Mouse (Mus musculus): ENCODE results near the gene Wdr62. TPM values are rescaled to one million over a fixed set of nuclear protein-coding genes. Genes with fewer than 3 reads are reported as not detected.

Wdr62 gene
- polyA plus RNA-seq, 1 experiment from 2014 or later, result 11.5 TPM

DNA sequence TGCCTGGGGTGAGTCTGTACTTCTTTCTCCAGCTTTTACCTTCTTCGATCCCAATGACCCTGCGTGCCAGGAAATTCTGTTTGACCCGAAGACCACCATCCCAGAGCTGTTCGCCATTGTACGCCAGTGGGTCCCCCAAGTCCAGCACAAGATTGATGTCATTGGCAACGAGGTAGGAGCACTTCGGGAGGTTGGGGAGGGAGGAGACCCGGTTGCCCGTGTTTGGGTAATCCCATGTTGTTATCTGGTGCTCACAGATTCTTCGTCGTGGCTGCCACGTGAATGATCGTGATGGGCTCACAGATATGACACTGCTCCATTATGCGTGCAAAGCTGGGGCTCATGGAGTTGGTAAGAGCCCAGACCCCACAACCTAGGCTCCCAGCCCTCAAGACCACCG, 16.6 kb upstream of the Wdr62 start:
- H3K27ac ChIP-seq, result no peak overlapping the region
- 60% methylated on average over 15 of the region's 15 CpGs for WGBS (ENCODE audit: insufficient replicate concordance)
- H3K9me3 ChIP-seq (replicated peaks), result no peaks in the 10 kb centered on the region
- no peak for ATAC-seq
- H3K4me3 ChIP-seq, result no peak overlapping the region
- H3K27me3 ChIP-seq (replicated peaks), result peaks cover 6% of the 10 kb centered on the region
- 0 out of 2 replicates have a peak, but pooled peaks cover 5% of the 10 kb centered on the region for H3K4me1 ChIP-seq
- H3K4me2 ChIP-seq, result no peak overlapping the region
- H3K36me3 ChIP-seq, result no peaks in the 10 kb centered on the region
- H3K9ac ChIP-seq, result no peak overlapping the region

DNA sequence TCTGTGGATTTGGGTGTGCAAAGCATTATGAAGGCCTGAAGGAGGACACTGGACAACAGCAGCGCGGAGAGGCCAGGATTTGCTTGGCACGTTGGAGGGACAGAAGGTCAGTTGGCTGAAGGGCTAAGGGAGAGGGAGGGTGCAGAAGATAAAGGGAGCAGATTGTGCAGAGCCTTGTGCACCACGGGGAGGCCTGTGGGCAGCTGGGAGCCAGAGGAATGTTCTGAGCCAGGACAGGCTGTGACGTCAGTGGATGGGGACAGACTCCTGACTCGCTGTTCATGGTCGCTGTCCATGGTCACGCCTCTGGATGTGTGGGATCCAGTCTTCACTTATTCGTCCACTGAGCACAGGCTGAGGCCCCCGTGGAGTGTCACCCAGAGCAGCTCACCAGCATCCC, 14.9 kb upstream of the Wdr62 start:
- no peaks in the 10 kb centered on the region for H3K36me3 ChIP-seq
- no peak overlapping the region for H3K4me3 ChIP-seq
- H3K27me3 ChIP-seq (replicated peaks), result peaks cover 20% of the 10 kb centered on the region
- 0 out of 2 replicates have a peak, but pooled peaks cover 5% of the 10 kb centered on the region for H3K4me1 ChIP-seq
- no peak overlapping the region for H3K4me2 ChIP-seq
- WGBS (ENCODE audit: insufficient replicate concordance), result 44% methylated on average over 10 of the region's 10 CpGs
- no peak overlapping the region for H3K9ac ChIP-seq
- no peak for ATAC-seq
- H3K27ac ChIP-seq, result no peak overlapping the region
- H3K9me3 ChIP-seq (replicated peaks), result no peaks in the 10 kb centered on the region

DNA sequence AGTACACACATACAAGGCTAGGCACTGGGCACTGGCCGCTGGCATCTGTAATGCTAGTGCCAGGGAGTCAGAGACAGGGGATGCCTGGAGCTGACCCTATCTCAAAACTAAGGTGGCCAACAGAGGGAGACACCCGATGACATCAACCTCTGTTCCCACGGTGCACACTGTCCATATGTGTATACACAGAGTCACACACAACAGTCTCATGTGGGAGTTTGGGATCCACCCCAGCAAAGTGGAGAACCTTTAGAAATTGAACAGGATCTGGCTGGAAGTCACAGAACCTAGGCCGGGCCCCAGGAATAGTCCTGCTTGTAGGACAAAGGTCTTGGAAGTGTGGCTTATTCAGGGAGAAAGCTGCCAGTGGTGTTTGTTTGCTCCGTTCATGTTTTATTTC, 14.1 kb upstream of the Wdr62 start:
- Histone ChIP-seq H3K9ac (no peak overlapping the region), H3K36me3 (no peaks in the 10 kb centered on the region), H3K27ac (no peak overlapping the region), H3K4me3 (no peak overlapping the region), H3K27me3 (replicated peaks) (peaks cover 28% of the 10 kb centered on the region), H3K9me3 (replicated peaks) (no peaks in the 10 kb centered on the region), H3K4me2 (no peak overlapping the region), H3K4me1 (0 out of 2 replicates have a peak, but pooled peaks cover 5% of the 10 kb centered on the region)
- WGBS (ENCODE audit: insufficient replicate concordance), result 72% methylated on average over 5 of the region's 5 CpGs
- no peak for ATAC-seq

DNA sequence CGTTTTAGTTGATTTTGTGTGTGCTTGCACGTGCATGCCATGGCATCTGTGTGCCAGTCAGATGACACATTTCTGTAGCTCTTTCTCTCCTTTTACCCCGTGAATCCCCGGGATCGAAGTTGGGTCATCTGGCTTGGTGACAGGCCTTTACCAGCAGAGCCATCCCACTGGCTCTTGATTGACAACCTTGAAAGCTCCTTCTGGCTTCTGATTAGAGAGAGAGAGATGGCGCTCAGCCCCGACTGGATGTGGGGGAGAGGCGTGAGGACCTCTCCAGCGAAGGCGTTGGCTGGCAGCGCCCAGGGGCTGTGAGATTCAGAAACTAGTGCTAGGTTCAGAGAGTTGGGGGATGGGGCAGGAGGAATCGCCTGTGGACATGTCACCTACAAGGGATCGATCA, 13.6 kb upstream of the Wdr62 start:
- ATAC-seq, result no peak
- H3K27me3 ChIP-seq (replicated peaks), result peaks cover 33% of the 10 kb centered on the region
- H3K36me3 ChIP-seq, result no peaks in the 10 kb centered on the region
- no peak overlapping the region for H3K27ac ChIP-seq
- 0 out of 2 replicates have a peak, but pooled peaks cover 5% of the 10 kb centered on the region for H3K4me1 ChIP-seq
- no peak overlapping the region for H3K4me2 ChIP-seq
- no peaks in the 10 kb centered on the region for H3K9me3 ChIP-seq (replicated peaks)
- H3K9ac ChIP-seq, result no peak overlapping the region
- WGBS (ENCODE audit: insufficient replicate concordance), result 68% methylated on average over 13 of the region's 13 CpGs
- H3K4me3 ChIP-seq, result no peak overlapping the region

DNA sequence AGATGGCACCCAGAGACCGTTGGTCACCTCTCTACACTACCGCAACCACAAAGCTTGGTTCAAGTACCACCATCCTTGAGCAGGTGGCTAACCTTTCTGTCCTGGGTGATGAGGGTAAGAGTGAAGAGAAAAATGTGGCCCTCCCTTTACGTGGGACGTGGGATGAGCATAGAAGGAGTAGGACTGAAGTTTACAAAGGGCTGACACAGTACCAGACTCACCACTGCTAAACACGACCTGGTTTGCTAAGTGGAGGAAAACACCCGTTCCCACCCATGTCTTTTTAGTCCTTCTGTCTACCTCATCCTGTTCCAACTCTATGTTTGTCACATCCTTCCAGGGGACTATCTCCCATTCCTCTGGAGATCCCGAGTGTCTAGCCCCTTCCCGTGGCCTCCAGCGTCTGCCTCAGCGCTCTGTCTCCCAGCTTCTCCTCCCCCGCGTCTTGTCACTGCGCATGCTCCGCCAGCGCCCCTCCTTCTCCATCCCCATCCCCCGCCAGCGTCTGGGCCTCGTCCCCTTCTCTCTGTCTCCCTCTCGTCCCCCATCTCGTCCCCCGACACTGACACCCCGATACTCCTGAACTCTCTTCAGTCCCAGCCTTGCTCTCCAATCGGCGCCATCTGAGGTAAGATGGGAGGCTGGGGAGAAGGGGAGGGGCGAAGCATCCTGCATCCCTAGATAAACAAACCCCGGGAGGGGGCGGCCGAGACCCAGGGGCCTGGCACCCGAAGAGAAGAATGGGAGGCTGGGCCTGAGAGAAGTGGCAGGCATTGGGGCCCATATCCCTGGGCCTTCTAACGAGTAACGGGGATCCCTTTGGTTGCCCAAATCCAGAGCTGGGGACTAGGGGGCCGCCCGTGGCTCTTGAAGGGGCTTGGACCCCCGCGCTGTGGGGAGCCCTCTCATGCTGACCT, 11.3 kb upstream of the Wdr62 start, which contains the start of gene Clip3:
Gene Clip3 (plus strand): TSS at position 514 of the 917 bp plus-strand sequence.
- H3K4me1 ChIP-seq, result no peaks in the 10 kb centered on the region
- WGBS (ENCODE audit: insufficient replicate concordance), result 12% methylated on average over 35 of the region's 35 CpGs
- peak within 1 kb of the TSS; percentile 39 for H3K4me2 ChIP-seq
- H3K9me3 ChIP-seq (replicated peaks), result no peaks in the 10 kb centered on the region
- H3K36me3 ChIP-seq, result no peaks in the 10 kb centered on the region
- H3K27me3 ChIP-seq (replicated peaks), result peaks cover 50% of the 10 kb centered on the region
- peak within 1 kb of the TSS; percentile 41 for H3K4me3 ChIP-seq
- peak within 1 kb of the TSS; percentile 45 for H3K9ac ChIP-seq
- no peak within 1 kb of the TSS for H3K27ac ChIP-seq
- ATAC-seq, result 0 out of 2 replicates have a peak, but pooled peaks have one; percentile 8

DNA sequence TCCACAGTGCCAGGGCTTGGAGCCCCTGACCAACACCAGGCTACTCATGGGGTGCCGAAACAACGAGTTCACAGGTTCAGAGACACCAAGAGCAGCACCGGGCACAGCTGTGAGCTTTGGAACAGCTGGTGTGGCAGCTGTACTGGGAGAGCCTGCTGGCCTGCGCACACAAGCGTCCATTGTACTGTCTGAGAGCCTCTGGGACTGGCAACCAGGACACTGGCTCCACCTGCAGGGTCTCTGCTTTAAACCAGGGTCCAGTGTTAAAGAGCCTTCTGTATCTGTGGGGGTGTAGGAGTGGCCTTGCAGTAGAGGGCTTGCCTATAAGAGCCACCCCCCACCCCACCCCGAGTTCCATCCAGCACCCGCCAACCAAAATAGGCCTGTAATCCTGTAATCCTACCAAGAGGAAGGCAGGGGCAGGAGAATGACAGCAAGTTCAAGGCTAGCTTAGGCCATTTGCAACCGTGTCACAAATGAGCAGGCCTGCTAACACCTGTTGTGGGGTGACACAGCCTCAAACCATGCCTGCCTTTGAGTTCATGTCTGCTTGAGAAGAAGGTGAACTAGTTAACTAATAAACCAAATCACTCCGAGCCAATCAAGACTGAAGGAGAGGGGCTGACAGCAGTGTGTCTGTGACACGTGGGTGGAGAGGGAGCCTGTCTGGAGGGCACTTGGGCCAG, 9.6 kb upstream of the Wdr62 start:
- Histone ChIP-seq H3K27me3 (replicated peaks) (peaks cover 63% of the 10 kb centered on the region), H3K27ac (no peak overlapping the region), H3K4me2 (no peak overlapping the region), H3K9ac (no peak overlapping the region), H3K36me3 (no peaks in the 10 kb centered on the region), H3K4me3 (no peak overlapping the region), H3K4me1 (no peaks in the 10 kb centered on the region), H3K9me3 (replicated peaks) (no peaks in the 10 kb centered on the region)
- 47% methylated on average over 10 of the region's 10 CpGs for WGBS (ENCODE audit: insufficient replicate concordance)
- no peak for ATAC-seq

DNA sequence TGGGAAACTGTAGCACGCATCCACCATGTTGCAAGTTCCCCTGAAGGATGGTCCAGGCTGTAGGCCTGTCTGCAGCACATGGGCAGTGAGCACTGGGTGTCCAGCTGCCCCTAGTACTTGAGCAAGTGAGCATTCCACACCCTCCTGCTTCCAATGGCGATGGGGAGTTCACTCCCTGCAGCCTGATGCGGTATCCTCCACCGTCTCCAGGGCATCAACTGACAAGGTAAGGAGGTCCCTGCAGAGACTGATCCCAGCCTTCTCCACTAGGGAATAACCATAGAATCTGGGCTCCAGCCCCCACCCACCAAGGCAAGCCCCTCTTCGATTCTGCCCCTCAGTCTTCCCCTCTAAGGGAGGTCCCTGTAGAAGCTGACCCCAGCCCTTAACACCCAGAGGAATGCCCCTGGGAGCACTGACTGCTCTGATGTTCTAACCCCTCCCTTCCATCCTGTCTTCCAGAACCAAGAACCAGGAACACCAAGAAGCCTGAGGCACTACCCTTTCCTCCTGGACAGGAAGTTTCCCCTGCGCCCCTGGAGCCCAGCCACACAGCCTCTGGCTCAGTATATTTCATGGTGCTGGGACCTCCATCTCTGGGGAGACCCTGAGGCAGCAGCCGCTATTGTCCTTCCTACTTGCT, 9.0 kb upstream of the Wdr62 start:
- Histone ChIP-seq H3K27ac (no peak overlapping the region), H3K27me3 (replicated peaks) (peaks cover 63% of the 10 kb centered on the region), H3K4me2 (no peak overlapping the region), H3K9me3 (replicated peaks) (no peaks in the 10 kb centered on the region), H3K36me3 (no peaks in the 10 kb centered on the region), H3K4me3 (no peak overlapping the region), H3K4me1 (no peaks in the 10 kb centered on the region), H3K9ac (no peak overlapping the region)
- 53% methylated on average over 7 of the region's 7 CpGs for whole genome bisulfite sequencing (ENCODE audit: insufficient replicate concordance)
- ATAC-seq, result no peak

DNA sequence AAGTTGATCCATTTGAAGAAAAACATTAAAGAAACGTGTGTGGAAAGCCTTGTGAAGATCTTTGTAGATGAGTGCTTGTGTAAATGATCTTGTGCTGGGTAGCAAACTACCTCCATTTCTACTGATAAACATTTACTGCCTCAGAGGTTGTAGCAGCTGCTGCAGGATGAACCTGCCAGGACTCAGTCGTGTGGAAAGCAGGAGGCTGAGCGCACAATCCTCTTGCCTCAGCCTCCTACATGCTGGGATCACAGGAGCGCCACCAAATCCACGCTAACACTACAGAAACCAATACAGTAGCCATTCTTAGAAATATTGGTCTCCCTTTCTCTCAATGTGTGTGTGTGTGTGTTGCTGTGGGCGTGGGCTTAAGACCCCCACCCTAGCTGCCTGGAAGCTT, 7.8 kb upstream of the Wdr62 start:
- Histone ChIP-seq H3K4me1 (no peaks in the 10 kb centered on the region), H3K4me3 (no peak overlapping the region), H3K27me3 (replicated peaks) (peaks cover 63% of the 10 kb centered on the region), H3K4me2 (no peak overlapping the region), H3K9ac (no peak overlapping the region), H3K36me3 (no peaks in the 10 kb centered on the region), H3K9me3 (replicated peaks) (no peaks in the 10 kb centered on the region), H3K27ac (no peak overlapping the region)
- WGBS (ENCODE audit: insufficient replicate concordance), result 50% methylated on average over 6 of the region's 6 CpGs
- no peak for ATAC-seq

DNA sequence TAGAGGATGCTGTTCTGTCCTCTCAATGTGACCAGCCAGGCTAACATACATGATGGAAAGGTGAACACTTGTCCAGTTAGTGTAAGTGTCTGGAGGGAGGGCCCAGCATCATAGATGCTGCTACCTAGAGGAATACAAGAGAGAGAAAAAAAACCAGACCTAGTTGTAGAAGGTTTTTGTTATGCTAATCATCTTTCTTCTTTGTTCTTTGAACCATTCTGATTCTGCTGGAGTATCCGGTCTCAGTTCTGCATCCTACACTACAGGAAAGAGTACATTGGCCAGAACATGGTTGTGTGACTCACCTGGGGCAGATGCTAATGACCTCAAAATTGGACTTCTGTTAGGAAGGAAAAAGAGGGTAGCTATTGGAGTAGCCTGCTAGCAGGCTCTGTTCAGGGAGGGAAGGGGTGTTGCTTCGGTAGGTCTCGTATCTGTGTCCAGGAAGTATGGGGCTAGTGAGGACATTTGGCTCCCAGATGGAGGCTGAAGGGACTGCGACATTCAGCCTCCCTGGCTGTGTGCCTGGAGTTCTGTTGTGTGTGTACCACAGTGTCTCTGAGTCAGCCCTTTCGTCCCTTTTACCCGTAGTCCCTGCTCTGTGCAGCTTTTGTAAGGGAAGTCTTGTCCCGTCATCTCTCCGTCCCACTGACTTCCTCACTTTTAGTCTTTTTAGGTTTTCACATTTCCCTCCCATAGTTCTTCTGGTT, 6.6 kb upstream of the Wdr62 start:
- H3K9me3 ChIP-seq (replicated peaks), result no peaks in the 10 kb centered on the region
- H3K4me1 ChIP-seq, result no peaks in the 10 kb centered on the region
- H3K4me2 ChIP-seq, result no peak overlapping the region
- H3K27me3 ChIP-seq (replicated peaks), result peaks cover 57% of the 10 kb centered on the region
- no peak overlapping the region for H3K4me3 ChIP-seq
- H3K9ac ChIP-seq, result no peak overlapping the region
- no peak for ATAC-seq
- no peak overlapping the region for H3K27ac ChIP-seq
- H3K36me3 ChIP-seq, result no peaks in the 10 kb centered on the region
- 57% methylated on average over 8 of the region's 8 CpGs for WGBS (ENCODE audit: insufficient replicate concordance)

DNA sequence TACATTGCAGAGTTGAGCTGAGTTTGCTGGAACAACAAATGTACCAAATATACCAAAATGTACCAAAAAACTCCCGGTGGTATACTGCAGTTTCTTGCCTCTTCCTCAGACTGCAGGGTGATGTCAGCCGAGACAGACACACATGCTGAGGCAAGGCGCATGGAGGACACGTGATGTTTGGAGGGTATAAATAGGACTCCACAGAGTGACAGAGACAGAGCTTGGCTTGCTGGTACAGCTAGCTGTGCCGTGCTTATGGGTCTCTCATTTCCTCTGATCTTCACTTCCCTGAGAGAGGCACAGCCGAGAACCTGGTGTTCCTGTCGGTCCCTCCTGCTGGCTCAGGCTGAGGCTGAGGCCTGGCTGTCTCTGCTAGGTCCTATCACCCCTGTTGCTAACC, 2.5 kb upstream of the Wdr62 start:
- H3K27me3 ChIP-seq (replicated peaks), result peaks cover 23% of the 10 kb centered on the region
- H3K4me2 ChIP-seq, result no peak overlapping the region
- no peak overlapping the region for H3K9ac ChIP-seq
- no peaks in the 10 kb centered on the region for H3K9me3 ChIP-seq (replicated peaks)
- no peak overlapping the region for H3K27ac ChIP-seq
- no peak for ATAC-seq
- peaks cover 33% of the 10 kb centered on the region for H3K4me1 ChIP-seq
- H3K36me3 ChIP-seq, result no peaks in the 10 kb centered on the region
- WGBS (ENCODE audit: insufficient replicate concordance), result 63% methylated on average over 7 of the region's 7 CpGs
- H3K4me3 ChIP-seq, result no peak overlapping the region

DNA sequence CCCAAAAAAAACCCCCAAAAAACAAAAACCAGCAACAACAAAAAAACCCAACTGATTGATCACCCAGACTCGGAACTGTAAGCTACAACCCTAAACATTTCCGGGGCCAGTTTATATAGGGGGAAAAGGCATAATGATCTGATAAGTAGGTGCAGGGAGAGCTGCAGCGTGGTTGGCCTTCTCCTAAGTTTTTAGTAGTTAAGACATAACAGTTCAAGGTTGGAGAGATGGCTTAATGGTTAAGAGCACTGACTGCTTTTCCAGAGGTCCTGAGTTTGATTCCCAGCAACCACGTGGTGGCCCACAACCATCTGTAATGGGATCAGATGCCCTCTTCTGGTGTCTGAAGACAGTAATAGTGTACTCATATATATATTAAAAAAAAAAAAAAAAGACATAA, 1.3 kb upstream of the Wdr62 start:
- no peak for ATAC-seq
- Histone ChIP-seq H3K36me3 (0 out of 2 replicates have a peak, but pooled peaks cover 6% of the 10 kb centered on the region), H3K9me3 (replicated peaks) (no peaks in the 10 kb centered on the region), H3K27me3 (replicated peaks) (peaks cover 13% of the 10 kb centered on the region), H3K4me1 (peaks cover 40% of the 10 kb centered on the region), H3K9ac (no peak overlapping the region), H3K4me2 (peak overlapping the region; percentile 94), H3K27ac (no peak overlapping the region), H3K4me3 (no peak overlapping the region)
- 68% methylated on average over 4 of the region's 4 CpGs for WGBS (ENCODE audit: insufficient replicate concordance)

All from liver, embryonic 12.5 days (tissue).